Mouse (Mus musculus): ENCODE results near the gene Utrn. TPM values are rescaled to one million over a fixed set of nuclear protein-coding genes. Genes with fewer than 3 reads are reported as not detected.

Gene Utrn
- total and polyA plus RNA-seq, 2 experiments from 2014 or later: 48.4 to 61.6 TPM

GRCm38 (mm10) chr10:12696704-12697103 is 172.5 kb downstream of the Utrn start:
- Histone ChIP-seq H3K9me3 (replicated peaks; ENCODE audit: control insufficient read depth, low read length) (0 out of 2 replicates have a peak, but pooled peaks cover 4% of the 10 kb centered on the region), H3K27me3 (ENCODE audit: control insufficient read depth, insufficient read depth, low read length) (no peaks in the 10 kb centered on the region), H3K27ac (ENCODE audit: low read depth) (no peak overlapping the region), H3K4me2 (ENCODE audit: low read depth, low read length) (no peak overlapping the region), H3K9ac (replicated peaks; ENCODE audit: low read depth, low read length) (no peak overlapping the region), H3K36me3 (replicated peaks; ENCODE audit: control insufficient read depth, insufficient read depth, low read length) (peaks cover 22% of the 10 kb centered on the region), H3K4me3 (ENCODE audit: low read depth, low read length) (no peak overlapping the region), H3K4me1 (ENCODE audit: control insufficient read depth, insufficient read depth) (peaks cover 3% of the 10 kb centered on the region; the same call in 1 of the 2 replicates)
- no peak for TF ChIP-seq EP300 (IDR thresholded peaks at IDR 0.05; ENCODE audit: low read depth)
- no peak for TF ChIP-seq CTCF (IDR thresholded peaks at IDR 0.05; ENCODE audit: low read depth)
- 83% methylated on average over 6 of the region's 6 CpGs for WGBS
- ATAC-seq (ENCODE audit: insufficient read depth, low read depth) (no peak), DNase-seq (ENCODE audit: low spot score) (no peak)

- peak; percentile 90 for DNase-seq (ENCODE audit: low spot score)
- H3K27ac ChIP-seq (ENCODE audit: low read depth): peak overlapping the region; percentile 85
- H3K9ac ChIP-seq (replicated peaks; ENCODE audit: low read depth, low read length): no peak overlapping the region
- 3% methylated on average over 6 of the region's 6 CpGs for WGBS
- peak; percentile 92 for ATAC-seq (ENCODE audit: insufficient read depth, low read depth)
- H3K4me3 ChIP-seq (ENCODE audit: low read depth, low read length): no peak overlapping the region
- no peak overlapping the region for H3K4me2 ChIP-seq (ENCODE audit: low read depth, low read length)
- no peaks in the 10 kb centered on the region for H3K9me3 ChIP-seq (replicated peaks; ENCODE audit: control insufficient read depth, low read length)
- no peaks in the 10 kb centered on the region for H3K27me3 ChIP-seq (ENCODE audit: control insufficient read depth, insufficient read depth, low read length)
- peaks cover 23% of the 10 kb centered on the region for H3K36me3 ChIP-seq (replicated peaks; ENCODE audit: control insufficient read depth, insufficient read depth, low read length)
- TF ChIP-seq CTCF (IDR thresholded peaks at IDR 0.05; ENCODE audit: low read depth): no peak
- 0 out of 2 replicates have a peak, but pooled peaks have one; percentile 8 for TF ChIP-seq EP300 (IDR thresholded peaks at IDR 0.05; ENCODE audit: low read depth)
- no peaks in the 10 kb centered on the region for H3K4me1 ChIP-seq (ENCODE audit: control insufficient read depth, insufficient read depth)
Measured at GRCm38 (mm10) chr10:12694774-12695173, 174.4 kb downstream of the Utrn start.

DNA sequence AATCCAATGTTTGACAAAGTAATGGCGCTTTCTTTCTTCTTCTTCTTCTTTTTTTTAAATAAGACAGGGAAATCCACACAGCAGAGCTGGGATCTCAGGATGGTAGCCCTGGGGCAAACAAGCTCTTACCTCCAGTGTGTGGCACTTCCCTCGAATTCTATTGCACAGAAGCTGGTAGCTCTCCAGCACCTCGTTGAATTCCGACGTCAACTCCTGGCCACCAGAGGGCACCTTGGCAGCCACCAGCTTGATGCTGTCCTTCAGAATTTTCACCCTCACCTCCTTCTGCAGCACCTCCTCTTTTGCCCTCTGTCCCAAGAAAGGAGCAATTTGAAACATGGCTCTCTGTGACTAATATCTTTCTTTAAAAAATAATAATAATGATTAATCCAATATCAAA is 178.6 kb downstream of the Utrn start:
- Histone ChIP-seq H3K9ac (replicated peaks; ENCODE audit: low read depth, low read length) (no peak overlapping the region), H3K4me3 (ENCODE audit: low read depth, low read length) (no peak overlapping the region), H3K36me3 (replicated peaks; ENCODE audit: control insufficient read depth, insufficient read depth, low read length) (peaks cover 33% of the 10 kb centered on the region), H3K4me1 (ENCODE audit: control insufficient read depth, insufficient read depth) (no peaks in the 10 kb centered on the region), H3K27ac (ENCODE audit: low read depth) (no peak overlapping the region), H3K27me3 (ENCODE audit: control insufficient read depth, insufficient read depth, low read length) (no peaks in the 10 kb centered on the region), H3K4me2 (ENCODE audit: low read depth, low read length) (no peak overlapping the region), H3K9me3 (replicated peaks; ENCODE audit: control insufficient read depth, low read length) (no peaks in the 10 kb centered on the region)
- ATAC-seq (ENCODE audit: insufficient read depth, low read depth) (peak; percentile 39; the same call in 1 of the 2 replicates), DNase-seq (ENCODE audit: low spot score) (peak; percentile 80)
- TF ChIP-seq CTCF (IDR thresholded peaks at IDR 0.05; ENCODE audit: low read depth) (peak; percentile 76), EP300 (IDR thresholded peaks at IDR 0.05; ENCODE audit: low read depth) (no peak)
- 21% methylated on average over 5 of the region's 5 CpGs for WGBS

DNA sequence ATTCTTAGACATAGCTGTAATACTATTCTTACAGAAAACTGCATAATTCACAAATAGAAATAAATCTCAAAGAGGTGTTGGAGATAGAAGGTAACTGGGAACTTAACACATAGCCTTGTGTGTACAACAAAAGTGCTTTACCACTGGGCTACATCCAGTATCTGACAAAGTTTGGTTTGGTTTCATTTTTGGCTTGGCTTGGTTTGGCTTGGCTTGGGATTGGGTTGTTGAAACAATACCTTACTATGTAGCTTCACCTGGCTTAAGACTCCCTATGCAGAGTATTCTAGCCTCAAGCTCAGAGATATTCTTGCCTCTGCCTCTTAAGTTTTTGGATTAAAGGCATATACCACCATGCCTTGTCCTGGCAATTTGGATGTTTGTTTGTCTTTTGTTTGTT is 183.5 kb downstream of the Utrn start:
- Histone ChIP-seq H3K9me3 (replicated peaks; ENCODE audit: control insufficient read depth, low read length) (no peaks in the 10 kb centered on the region), H3K36me3 (replicated peaks; ENCODE audit: control insufficient read depth, insufficient read depth, low read length) (peaks cover 64% of the 10 kb centered on the region), H3K4me1 (ENCODE audit: control insufficient read depth, insufficient read depth) (no peaks in the 10 kb centered on the region), H3K4me3 (ENCODE audit: low read depth, low read length) (no peak overlapping the region), H3K4me2 (ENCODE audit: low read depth, low read length) (no peak overlapping the region), H3K27me3 (ENCODE audit: control insufficient read depth, insufficient read depth, low read length) (no peaks in the 10 kb centered on the region), H3K9ac (replicated peaks; ENCODE audit: low read depth, low read length) (no peak overlapping the region), H3K27ac (ENCODE audit: low read depth) (no peak overlapping the region)
- ATAC-seq (ENCODE audit: insufficient read depth, low read depth) (no peak), DNase-seq (ENCODE audit: low spot score) (no peak)
- TF ChIP-seq CTCF (IDR thresholded peaks at IDR 0.05; ENCODE audit: low read depth) (no peak), EP300 (IDR thresholded peaks at IDR 0.05; ENCODE audit: low read depth) (no peak)

- H3K27me3 ChIP-seq (ENCODE audit: control insufficient read depth, insufficient read depth, low read length): no peaks in the 10 kb centered on the region
- no peak overlapping the region for H3K4me3 ChIP-seq (ENCODE audit: low read depth, low read length)
- no peak for ATAC-seq (ENCODE audit: insufficient read depth, low read depth)
- TF ChIP-seq EP300 (IDR thresholded peaks at IDR 0.05; ENCODE audit: low read depth) (no peak), CTCF (IDR thresholded peaks at IDR 0.05; ENCODE audit: low read depth) (no peak)
- no peaks in the 10 kb centered on the region for H3K4me1 ChIP-seq (ENCODE audit: control insufficient read depth, insufficient read depth)
- no peak overlapping the region for H3K4me2 ChIP-seq (ENCODE audit: low read depth, low read length)
- H3K9me3 ChIP-seq (replicated peaks; ENCODE audit: control insufficient read depth, low read length): no peaks in the 10 kb centered on the region
- H3K36me3 ChIP-seq (replicated peaks; ENCODE audit: control insufficient read depth, insufficient read depth, low read length): peaks cover 72% of the 10 kb centered on the region
- DNase-seq (ENCODE audit: low spot score): no peak
- no peak overlapping the region for H3K27ac ChIP-seq (ENCODE audit: low read depth)
- no peak overlapping the region for H3K9ac ChIP-seq (replicated peaks; ENCODE audit: low read depth, low read length)
- WGBS: 89% methylated on average over 3 of the region's 3 CpGs
Measured at GRCm38 (mm10) chr10:12684018-12684417, 185.1 kb downstream of the Utrn start.

- no peaks in the 10 kb centered on the region for H3K4me1 ChIP-seq (ENCODE audit: control insufficient read depth, insufficient read depth)
- H3K36me3 ChIP-seq (replicated peaks; ENCODE audit: control insufficient read depth, insufficient read depth, low read length): peaks cover 57% of the 10 kb centered on the region
- no peak overlapping the region for H3K4me3 ChIP-seq (ENCODE audit: low read depth, low read length)
- H3K4me2 ChIP-seq (ENCODE audit: low read depth, low read length): no peak overlapping the region
- no peak for TF ChIP-seq EP300 (IDR thresholded peaks at IDR 0.05; ENCODE audit: low read depth)
- TF ChIP-seq CTCF (IDR thresholded peaks at IDR 0.05; ENCODE audit: low read depth): no peak
- H3K27me3 ChIP-seq (ENCODE audit: control insufficient read depth, insufficient read depth, low read length): no peaks in the 10 kb centered on the region
- 91% methylated on average over 5 of the region's 5 CpGs for WGBS
- H3K9me3 ChIP-seq (replicated peaks; ENCODE audit: control insufficient read depth, low read length): no peaks in the 10 kb centered on the region
- DNase-seq (ENCODE audit: low spot score) (no peak), ATAC-seq (ENCODE audit: insufficient read depth, low read depth) (no peak)
- H3K9ac ChIP-seq (replicated peaks; ENCODE audit: low read depth, low read length): no peak overlapping the region
- H3K27ac ChIP-seq (ENCODE audit: low read depth): no peak overlapping the region
Measured at GRCm38 (mm10) chr10:12673309-12673708, 195.9 kb downstream of the Utrn start.
